Mouse (Mus musculus): ENCODE measurements around the gene Cyth3. TPM values are rescaled to one million over a fixed set of nuclear protein-coding genes. Genes with fewer than 3 reads are reported as not detected.

Gene Cyth3
- total RNA-seq, 1 experiment from 2014 or later: 144 TPM

- DNase-seq: no peak
Observed at GRCm38 (mm10) chr5:143665561-143665960, 43.3 kb downstream of the Cyth3 start.

- DNase-seq: no peak
Observed at GRCm38 (mm10) chr5:143666015-143666414, 43.8 kb downstream of the Cyth3 start.

DNA sequence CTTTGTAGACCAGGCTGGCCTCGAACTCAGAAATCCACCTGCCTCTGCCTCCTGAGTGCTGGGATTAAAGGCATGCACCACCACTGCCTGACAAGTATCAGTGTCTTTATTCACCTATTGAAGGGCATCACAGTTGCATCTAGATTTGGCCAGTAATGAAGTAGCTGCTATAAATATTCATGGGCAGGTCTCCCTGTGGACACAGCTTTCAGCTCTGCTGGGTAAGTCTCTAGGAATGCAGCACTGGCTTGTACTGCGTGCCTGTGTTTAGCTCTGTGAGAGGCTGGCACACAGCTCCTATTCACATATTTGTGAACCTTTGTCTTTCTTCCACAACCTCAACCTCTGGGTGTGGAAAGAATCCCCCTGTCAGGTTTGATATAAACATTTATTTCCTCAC, 46.6 kb downstream of the Cyth3 start:
- peak; percentile 44 for DNase-seq

GRCm38 (mm10) chr5:143669393-143669792, 47.1 kb downstream of the Cyth3 start:
- DNase-seq: peak; percentile 45

DNA sequence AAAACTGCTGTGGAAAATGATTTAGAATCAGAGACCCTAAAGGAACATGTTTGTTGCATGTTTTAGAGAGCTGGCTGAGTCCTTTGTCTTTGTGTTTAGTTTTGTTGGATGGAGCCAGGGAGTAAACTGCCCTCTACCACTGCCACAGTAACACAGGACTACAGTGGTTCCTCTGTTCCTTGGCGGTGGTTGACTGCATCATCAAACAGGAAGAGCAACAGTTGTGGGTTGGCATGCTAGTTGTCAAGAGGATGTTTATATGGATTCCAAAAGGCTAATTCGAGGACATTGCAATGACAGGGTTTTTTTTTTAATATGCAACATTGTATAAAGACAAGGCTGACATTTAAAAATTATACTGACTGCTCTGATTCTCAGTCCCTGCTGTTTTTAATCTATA, 47.6 kb downstream of the Cyth3 start:
- DNase-seq: no peak

DNA sequence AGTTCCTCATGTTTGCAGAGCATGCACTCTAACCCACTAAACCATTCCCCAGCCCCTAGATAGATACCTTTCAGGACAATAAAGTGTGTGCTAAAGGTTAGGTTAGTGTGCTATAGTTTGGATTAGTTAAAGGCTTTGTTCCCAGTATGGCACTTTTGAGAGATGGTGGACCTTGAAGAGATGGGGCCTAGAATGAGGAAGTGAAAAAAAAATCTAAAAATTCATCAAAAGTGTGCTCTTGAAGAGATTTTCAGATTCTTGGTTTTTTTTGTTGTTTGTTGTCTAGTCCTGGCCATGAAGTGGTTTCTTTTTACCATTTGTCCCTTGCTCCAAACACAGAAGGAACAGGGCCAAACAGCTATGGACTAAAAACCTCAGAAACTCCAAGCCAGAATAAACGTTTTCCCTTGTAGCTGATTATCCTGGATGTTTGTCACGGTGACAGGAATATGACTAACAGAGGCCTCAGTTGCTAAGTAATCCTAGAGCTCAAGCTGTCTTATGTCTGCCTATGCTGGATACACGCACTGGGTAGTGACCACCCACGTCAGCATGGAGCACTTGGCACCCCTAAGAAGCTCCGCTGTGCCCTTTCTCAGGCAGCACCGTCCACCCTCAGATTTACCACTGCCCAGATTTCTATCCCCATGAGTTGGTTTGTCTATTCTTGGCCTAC, 48.6 kb downstream of the Cyth3 start:
- DNase-seq: no peak

GRCm38 (mm10) chr5:143674576-143674975, 52.3 kb downstream of the Cyth3 start:
- DNase-seq: peak; percentile 52

DNA sequence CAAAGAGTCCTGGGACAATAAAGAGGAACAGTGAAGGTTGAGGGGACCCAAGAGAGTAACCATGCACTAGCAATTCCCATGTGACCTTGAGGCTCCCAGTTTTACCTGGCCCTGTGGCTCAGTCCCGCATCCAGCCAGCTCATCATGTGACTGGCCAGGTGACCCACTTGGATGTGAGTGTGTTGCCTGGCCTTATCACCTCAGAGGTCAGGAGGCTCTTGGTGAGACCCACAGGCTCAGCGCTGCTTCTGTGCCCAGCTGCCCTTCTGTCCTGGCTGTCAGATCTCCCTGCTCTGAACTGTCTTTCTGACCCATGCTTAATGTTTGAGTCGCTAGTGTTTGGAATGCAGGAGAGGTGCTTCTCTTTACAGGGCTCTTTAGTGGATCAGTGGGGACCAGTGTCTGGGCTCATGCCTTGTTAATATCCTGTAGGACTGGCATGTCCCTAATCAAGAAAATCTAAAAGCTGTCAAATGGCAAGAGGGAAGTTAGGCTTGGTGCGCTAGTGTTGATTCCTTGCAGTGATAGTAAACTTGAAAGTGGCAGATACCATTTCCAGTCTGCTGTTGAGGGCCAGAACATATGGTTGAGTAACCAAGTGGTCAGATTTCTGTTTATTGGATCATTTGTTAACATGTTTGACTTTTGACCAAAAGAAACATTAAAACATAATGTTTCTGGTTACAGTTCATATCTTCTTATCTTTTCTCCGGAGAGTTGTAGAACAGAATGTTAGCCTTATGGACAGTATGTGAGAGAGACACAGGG, 54.2 kb downstream of the Cyth3 start:
- no peak for DNase-seq

DNA sequence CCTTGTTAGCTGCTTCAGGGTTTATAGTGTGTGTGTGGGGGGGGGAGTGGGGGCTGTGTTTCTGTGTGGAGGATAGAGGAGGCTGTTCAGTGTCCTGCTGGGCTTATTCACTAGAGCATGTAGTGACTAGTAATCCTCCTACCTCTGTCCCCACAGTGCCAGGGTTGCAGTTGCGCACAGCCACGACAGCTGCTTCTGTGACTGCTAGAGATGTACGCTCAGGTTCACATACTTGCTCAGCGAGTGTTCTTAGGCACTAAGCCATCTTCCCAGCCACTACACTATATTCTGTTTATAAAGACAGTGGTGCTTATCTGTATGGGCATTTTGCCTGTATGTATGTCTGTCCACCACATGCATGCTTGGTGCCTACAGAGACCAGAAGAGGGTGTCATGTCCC, 55.1 kb downstream of the Cyth3 start:
- DNase-seq: no peak

GRCm38 (mm10) chr5:143678634-143679271, 56.5 kb downstream of the Cyth3 start:
- DNase-seq: no peak

GRCm38 (mm10) chr5:143679654-143680053, 57.4 kb downstream of the Cyth3 start:
- DNase-seq: no peak

DNA sequence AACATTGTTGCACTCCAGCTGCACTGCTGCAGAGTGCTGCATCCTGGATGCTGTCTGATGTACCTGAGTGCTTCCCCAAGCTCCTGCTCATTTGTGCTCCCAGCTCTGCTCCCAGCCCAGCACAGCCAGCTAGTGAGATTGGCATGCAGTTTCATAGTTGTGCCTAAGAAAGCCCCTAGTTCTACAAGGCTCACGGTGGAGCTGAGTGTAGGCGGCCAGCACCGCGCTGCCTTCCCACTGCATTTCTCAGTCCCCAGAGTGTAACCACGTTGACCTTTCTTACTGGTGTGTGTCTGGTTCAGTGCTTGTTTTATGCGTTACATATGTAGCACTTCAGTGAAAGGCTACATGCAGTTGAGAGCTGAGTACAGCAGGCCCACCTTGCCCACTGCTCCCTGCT, 61.4 kb downstream of the Cyth3 start:
- DNase-seq: no peak

DNA sequence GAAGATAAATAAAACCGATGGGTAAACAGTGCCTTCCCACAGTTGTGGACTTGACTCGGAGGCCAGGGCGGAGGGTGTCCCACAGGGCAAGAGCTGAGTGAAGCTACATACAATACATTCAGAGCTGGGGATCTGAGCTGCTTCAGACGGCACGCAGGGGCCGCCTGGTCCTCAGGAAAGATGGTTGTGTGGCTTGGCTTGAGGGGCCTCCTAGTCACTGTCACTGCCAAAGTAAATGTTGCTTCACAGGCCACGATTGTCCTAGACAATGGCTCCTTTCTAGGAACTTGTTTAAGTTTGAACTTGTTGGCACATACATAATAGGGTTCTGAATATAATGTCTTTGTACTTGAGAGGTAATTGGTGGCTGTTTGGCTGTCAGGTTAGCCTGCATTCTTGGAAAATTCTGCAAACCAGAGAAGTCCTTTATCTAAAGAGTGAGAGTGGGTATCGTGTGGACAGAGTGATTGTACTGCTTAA, 62.7 kb downstream of the Cyth3 start:
- DNase-seq: no peak

DNA sequence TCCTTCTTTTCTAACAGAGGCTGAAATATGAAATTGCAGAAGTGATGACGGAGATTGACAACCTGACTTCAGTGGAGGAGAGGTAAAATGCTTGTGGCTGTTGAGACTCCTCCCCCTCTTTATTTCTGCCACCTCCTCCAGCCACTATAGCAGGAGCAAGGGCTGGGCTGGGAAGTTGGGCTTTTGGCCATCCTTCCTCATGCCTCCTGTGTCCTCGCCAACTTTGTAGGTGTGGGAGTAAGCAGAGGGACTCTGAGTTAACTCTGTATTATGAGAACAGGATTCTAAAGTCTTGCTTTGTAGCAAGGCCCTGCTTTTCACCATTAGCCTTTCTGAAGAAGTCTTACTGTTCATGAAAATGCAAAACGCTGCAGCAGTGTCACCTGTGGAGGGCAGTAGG, 64.2 kb downstream of the Cyth3 start:
- no peak for DNase-seq

GRCm38 (mm10) chr5:143687589-143687988, 65.3 kb downstream of the Cyth3 start:
- DNase-seq: no peak

DNA sequence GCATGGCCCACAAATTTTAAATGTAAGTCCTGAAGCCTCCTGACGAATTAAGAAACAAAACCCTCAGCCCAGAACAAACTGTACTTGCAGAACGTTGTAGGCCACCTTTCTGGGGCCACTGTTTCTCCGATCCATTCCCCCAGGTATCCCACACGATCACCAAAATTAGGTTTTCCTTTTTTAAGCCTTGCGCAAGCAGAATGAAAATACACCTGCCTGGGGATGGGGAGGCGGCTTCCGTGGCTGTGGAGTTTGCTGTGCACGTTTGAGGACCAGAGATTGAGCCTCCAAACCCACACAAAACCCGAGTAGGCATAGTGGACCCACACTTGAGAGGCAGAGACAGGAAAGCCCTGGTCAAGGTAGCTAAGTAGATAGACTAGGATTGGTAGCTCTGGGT, 68.1 kb downstream of the Cyth3 start:
- no peak for DNase-seq

- no peak for DNase-seq
Observed at GRCm38 (mm10) chr5:143690926-143691325, 68.7 kb downstream of the Cyth3 start.

DNA sequence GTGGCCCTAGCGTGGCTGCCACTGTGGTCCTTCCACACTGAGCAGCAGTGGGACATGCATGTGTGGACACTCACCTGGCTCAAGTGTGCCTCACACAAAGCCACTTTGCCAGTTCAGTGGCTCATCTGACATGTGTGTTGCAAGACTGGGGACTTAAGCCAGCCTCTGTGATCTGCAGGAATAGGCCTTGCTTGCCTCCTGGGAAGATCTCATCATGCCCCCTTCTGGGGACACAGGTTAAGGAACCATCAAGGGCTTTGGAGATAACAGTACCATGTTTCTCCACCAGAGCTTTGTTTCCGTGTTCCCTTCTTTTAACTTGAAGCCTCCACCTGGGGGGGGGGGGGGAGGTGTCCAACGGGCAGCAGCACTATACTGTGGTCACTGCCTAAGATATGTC, 74.1 kb downstream of the Cyth3 start:
- peak; percentile 57 for DNase-seq

DNA sequence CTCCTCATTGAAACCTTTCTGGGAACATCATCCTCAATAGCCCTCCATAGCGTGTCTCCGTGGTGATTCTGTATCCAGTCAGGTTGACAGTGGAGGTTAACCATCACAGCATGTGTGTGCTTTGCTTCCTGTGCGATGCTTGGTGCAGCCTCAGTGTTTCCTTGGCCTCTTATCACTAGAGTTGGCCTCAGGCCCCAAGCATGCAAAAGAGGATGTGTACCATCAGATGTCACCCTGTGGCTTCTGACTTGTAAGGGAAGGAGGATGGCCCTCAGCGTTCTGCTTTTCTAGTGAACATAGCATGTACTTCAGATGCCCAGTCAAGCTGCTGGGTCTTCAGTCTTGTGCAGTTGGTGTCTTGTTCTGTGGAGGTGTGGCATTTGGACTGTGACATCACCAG, 76.2 kb downstream of the Cyth3 start:
- DNase-seq: no peak

GRCm38 (mm10) chr5:143700247-143700646, 78.0 kb downstream of the Cyth3 start:
- DNase-seq: no peak

- DNase-seq: no peak
Observed at GRCm38 (mm10) chr5:143701074-143701473, 78.8 kb downstream of the Cyth3 start.

GRCm38 (mm10) chr5:143704875-143705658, 82.8 kb downstream of the Cyth3 start:
- DNase-seq: no peak

DNA sequence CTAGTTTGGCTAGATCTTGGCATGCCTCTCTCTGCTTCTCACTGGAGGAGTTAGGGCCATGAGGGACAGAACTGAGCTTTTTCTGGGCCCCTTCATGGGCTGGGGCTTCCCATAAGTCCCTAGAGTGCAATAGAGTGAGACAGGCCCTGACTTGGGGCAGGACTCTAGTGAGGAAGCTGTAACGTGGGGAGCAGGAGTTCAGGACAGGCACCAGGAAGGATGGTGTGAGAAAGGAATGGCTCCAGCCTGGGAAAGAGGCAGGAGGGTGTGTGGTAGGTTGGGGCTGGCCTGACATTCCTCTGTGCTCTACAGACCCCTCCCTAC, 83.4 kb downstream of the Cyth3 start:
- DNase-seq: no peak
